Mouse (Mus musculus) cerebellum, adult 2 months (tissue): ENCODE measurements around the gene Ranbp9.

ENCODE experiments used
- CTCF ChIP-seq: fragments of 200-500 bp; IDR thresholded peaks from 2 replicates; pipeline ENCODE4 v1.5.1; 2011; ENCODE audit warnings: low read depth, mild to moderate bottlenecking, control low read depth, low read length, moderate library complexity, borderline replicate concordance; ENCODE audit not compliant: insufficient read depth
- POLR2A ChIP-seq: fragments of 200-500 bp; IDR thresholded peaks from 2 replicates; pipeline ENCODE4 v1.6.1; 2011; ENCODE audit warnings: low read length, control low read depth, borderline replicate concordance; ENCODE audit not compliant: insufficient read depth

GRCm38 (mm10) chr13:43524491-43525362 lies 43.6 kb upstream of the Ranbp9 start:
- TF ChIP-seq CTCF (no peak), POLR2A (no peak)
